Mouse (Mus musculus) cerebellum, adult 11-12 months (tissue): Measurements from ENCODE around the gene Rxfp1.
"Not testable (repeated sequence)": the region's sequence is repeated elsewhere in the genome, so short reads cannot be mapped to it uniquely, and the experiment has no call there.

Experiments
- DNase-seq: peaks from one replicate; pipeline ENCODE4 v3.0.0; 2022

The Rxfp1 gene

GRCm38 (mm10) chr3:79737780-79738179 is at the start of gene Rxfp1:
Gene Rxfp1 (minus strand): TSS chr3:79737880.
- no peak for DNase-seq

- DNase-seq = no peak
These were observed 46.7 kb upstream of the Rxfp1 start for GRCm38 (mm10) chr3:79784362-79784736.

- no peak for DNase-seq
These were observed 46.1 kb upstream of the Rxfp1 start for GRCm38 (mm10) chr3:79783630-79784361.

GRCm38 (mm10) chr3:79772701-79773100 is 35.0 kb upstream of the Rxfp1 start:
- no peak for DNase-seq

- no peak for DNase-seq
These were observed 16.1 kb upstream of the Rxfp1 start for GRCm38 (mm10) chr3:79753736-79754135.

GRCm38 (mm10) chr3:79746585-79746984 is 8.9 kb upstream of the Rxfp1 start:
- DNase-seq = no peak

GRCm38 (mm10) chr3:79745101-79745500 is 7.4 kb upstream of the Rxfp1 start:
- DNase-seq = no peak

GRCm38 (mm10) chr3:79744415-79744814 is 6.7 kb upstream of the Rxfp1 start:
- no peak for DNase-seq

GRCm38 (mm10) chr3:79740351-79740750 is 2.7 kb upstream of the Rxfp1 start:
- peak; percentile 8 for DNase-seq

- DNase-seq = peak; percentile 26
These were observed 771 bp upstream of the Rxfp1 start for GRCm38 (mm10) chr3:79738451-79738850.

- no peak for DNase-seq
These were observed 11.1 kb downstream of the Rxfp1 start for GRCm38 (mm10) chr3:79726506-79727075.

GRCm38 (mm10) chr3:79720756-79721484 is 16.8 kb downstream of the Rxfp1 start:
- DNase-seq = no peak

- peak; percentile 51 for DNase-seq
These were observed 31.2 kb downstream of the Rxfp1 start for GRCm38 (mm10) chr3:79706436-79706835.

GRCm38 (mm10) chr3:79703135-79703534 is 34.5 kb downstream of the Rxfp1 start:
- no peak for DNase-seq

GRCm38 (mm10) chr3:79691957-79692356 is 45.7 kb downstream of the Rxfp1 start:
- no peak for DNase-seq

GRCm38 (mm10) chr3:79690111-79690651 is 47.5 kb downstream of the Rxfp1 start:
- no peak for DNase-seq

- not testable (repeated sequence) for DNase-seq
These were observed 49.6 kb downstream of the Rxfp1 start for GRCm38 (mm10) chr3:79688101-79688500.

- no peak for DNase-seq
These were observed 54.2 kb downstream of the Rxfp1 start for GRCm38 (mm10) chr3:79683529-79683928.

GRCm38 (mm10) chr3:79682351-79683132 is 55.1 kb downstream of the Rxfp1 start:
- DNase-seq = no peak

GRCm38 (mm10) chr3:79676411-79676810 is 61.3 kb downstream of the Rxfp1 start:
- DNase-seq = no peak

- DNase-seq = no peak
These were observed 63.0 kb downstream of the Rxfp1 start for GRCm38 (mm10) chr3:79674641-79675040.

GRCm38 (mm10) chr3:79673082-79673481 is 64.6 kb downstream of the Rxfp1 start:
- peak; percentile 15 for DNase-seq

GRCm38 (mm10) chr3:79672188-79672587 is 65.5 kb downstream of the Rxfp1 start:
- no peak for DNase-seq
